Mouse (Mus musculus) heart, adult 2 months (tissue): ENCODE measurements around the gene Add1. TPM values are rescaled to one million over a fixed set of nuclear protein-coding genes. Genes with fewer than 3 reads are reported as not detected.

Experiments
- DNase-seq, 2 experiments: peaks; one replicate each; pipeline ENCODE4 v3.0.0; 2021
- H3K27ac ChIP-seq: fragments of 200-600 bp; 2 replicates; pipeline ENCODE4 v1.8.1; 2022
- H3K27me3 ChIP-seq: fragments of 200-500 bp; 2 replicates; pipeline ENCODE4 v1.6.1; 2012; ENCODE audit warnings: mild to moderate bottlenecking, low read length, inconsistent platforms, mixed read lengths; ENCODE audit not compliant: control insufficient read depth, insufficient read depth
- H3K36me3 ChIP-seq: fragments of 200-500 bp; 2 replicates; pipeline ENCODE4 v1.6.1; 2012; ENCODE audit warnings: low read length, inconsistent platforms; ENCODE audit not compliant: control insufficient read depth, insufficient read depth
- H3K4me1 ChIP-seq: fragments of 200-500 bp; 2 replicates; pipeline ENCODE4 v1.6.1; 2011; ENCODE audit warnings: low read length; ENCODE audit not compliant: control insufficient read depth, insufficient read depth
- H3K4me3 ChIP-seq: fragments of 200-600 bp; 2 replicates; pipeline ENCODE4 v1.8.1; 2022
- H3K79me2 ChIP-seq: fragments of 200-500 bp; replicated peaks from 2 replicates; pipeline ENCODE4 v1.6.1; 2012; ENCODE audit warnings: mild to moderate bottlenecking, inconsistent platforms, low read length, moderate library complexity, mixed read lengths; ENCODE audit not compliant: control insufficient read depth, insufficient read depth
- H3K9ac ChIP-seq: fragments of 200-500 bp; 2 replicates; pipeline ENCODE4 v1.6.1; 2012; ENCODE audit warnings: low read depth, mild to moderate bottlenecking, control low read depth, inconsistent platforms, low read length, mixed read lengths
- CTCF ChIP-seq: fragments of 200-600 bp; IDR thresholded peaks from 2 replicates; pipeline ENCODE4 v1.8.1; 2022; ENCODE audit warnings: antibody characterized with exemption, mild to moderate bottlenecking, moderate library complexity
- EP300 ChIP-seq: fragments of 200-500 bp; IDR thresholded peaks from 2 replicates; pipeline ENCODE4 v1.6.1; 2011; ENCODE audit warnings: low read depth, low read length, control low read depth; ENCODE audit not compliant: insufficient read depth
- POLR2A ChIP-seq: fragments of 200-500 bp; IDR thresholded peaks from 2 replicates; pipeline ENCODE4 v1.6.1; 2011; ENCODE audit warnings: mild to moderate bottlenecking, low read depth, low read length, control low read depth; ENCODE audit not compliant: insufficient read depth
- WGBS: fragments of 180-500 bp; shearing (Covaris S2); methylation state at CpG from one replicate; pipeline ENCODE4 v1.1.7; 2018; 5-methylcytosine and 5-hydroxymethylcytosine counted together
- intact Hi-C: fragments of 180-260 bp; cut with DNase I; formaldehyde crosslinking; loops from one replicate; pipeline ENCODE4 v1.15.1; 2025
- polyA plus RNA-seq: library from polyadenylated mRNA; depleted of rRNA; stranded (reverse); fragments of >200 nt; gene quantifications from 2 replicates; pipeline ENCODE4 v1.2.3, GENCODE M21; 2012
- total RNA-seq, 2 experiments: library from RNA; stranded (reverse); gene quantifications; 2 replicates each; pipeline ENCODE4 v1.2.3; 2021

Add1 gene
- total and polyA plus RNA-seq, 3 experiments: 116 to 129 (median 129) TPM

DNA sequence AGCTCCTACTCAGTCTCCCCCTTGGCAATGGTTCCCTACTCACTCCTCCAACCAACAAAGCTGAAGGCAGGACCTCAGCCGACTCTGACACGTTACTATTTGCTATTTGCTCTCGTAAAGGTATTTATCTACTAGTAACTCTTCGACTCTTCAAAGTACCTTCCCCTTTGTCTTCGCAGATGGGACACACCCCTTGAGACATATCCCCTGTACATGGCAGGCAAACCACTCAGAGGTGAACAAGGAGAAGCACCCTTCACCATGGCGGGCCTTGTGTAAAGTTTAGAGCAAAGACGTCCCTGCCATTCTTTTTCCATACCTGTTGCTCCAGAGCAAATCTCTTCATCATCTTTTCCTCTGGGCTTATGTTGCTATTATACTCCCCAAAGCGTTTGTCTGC lies 84.1 kb downstream of the Add1 start:
- H3K36me3 ChIP-seq: peaks cover 6% of the 10 kb centered on the region
- H3K9ac ChIP-seq: no peak overlapping the region
- no peaks in the 10 kb centered on the region for H3K79me2 ChIP-seq
- DNase-seq: no peak
- TF ChIP-seq CTCF: no peak
- no peak for TF ChIP-seq EP300
- no peak for TF ChIP-seq POLR2A
- 85% methylated on average over 8 of the region's 8 CpGs for WGBS
- intact Hi-C loops: no loop called here
- no peak overlapping the region for H3K27ac ChIP-seq
- H3K4me3 ChIP-seq: no peak overlapping the region
- peaks cover 2% of the 10 kb centered on the region for H3K4me1 ChIP-seq
- no peaks in the 10 kb centered on the region for H3K27me3 ChIP-seq

DNA sequence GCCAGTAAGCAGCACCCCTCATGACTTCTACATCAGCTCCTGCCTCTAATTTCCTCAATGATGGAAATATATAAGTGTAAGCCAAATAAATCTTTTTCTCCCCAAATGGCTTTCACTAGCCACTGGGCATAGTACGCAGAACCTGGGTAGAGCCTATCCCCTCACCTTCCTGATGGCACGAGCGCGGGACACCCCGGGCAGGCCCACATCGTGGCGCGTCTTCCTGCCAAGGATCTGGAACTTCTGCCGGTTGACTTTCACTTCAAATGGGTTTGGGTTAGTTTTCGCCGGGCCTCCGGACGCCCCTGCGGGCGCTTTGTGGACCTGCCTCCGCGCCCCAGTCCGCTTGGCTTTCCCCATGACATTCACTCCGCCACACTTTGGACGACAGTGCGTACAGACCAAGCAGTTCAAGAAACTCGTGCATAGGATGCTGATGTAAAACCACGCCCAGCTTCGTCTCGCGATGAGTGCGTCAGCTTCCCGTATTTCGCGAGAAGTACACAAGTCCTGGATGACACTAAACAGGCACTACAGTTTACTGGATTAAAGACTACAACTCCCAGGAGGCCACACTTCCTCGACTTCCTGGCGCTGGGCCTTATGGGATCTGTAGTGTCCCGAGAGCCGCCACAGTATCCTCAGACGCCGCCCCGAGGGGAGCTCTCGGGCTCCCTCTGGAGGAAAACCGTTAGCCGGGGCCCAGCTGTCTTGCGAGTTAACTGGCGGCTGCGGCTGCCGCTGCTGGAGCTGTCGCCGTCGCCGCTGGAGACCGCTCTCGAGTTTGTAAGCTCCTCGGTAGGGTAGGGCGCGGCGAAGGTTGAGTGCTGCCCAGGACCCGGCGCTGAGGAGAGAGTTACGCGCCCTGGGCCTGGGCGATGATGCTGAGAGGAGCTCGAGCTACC lies 86.5 kb downstream of the Add1 start, which contains the start of the genes Nop14 and Grk4:
Gene Nop14 (minus strand): TSS at position 463 of the 905 bp plus-strand sequence.
Gene Grk4 (plus strand): TSS at position 694 of the 905 bp plus-strand sequence.
- H3K79me2 ChIP-seq: no peaks in the 10 kb centered on the region
- TF ChIP-seq EP300 (peak; percentile 86), CTCF (no peak; the same call in none of the 2 replicates), POLR2A (peak; percentile 93)
- H3K36me3 ChIP-seq: peaks cover 6% of the 10 kb centered on the region; the same call in 1 of the 2 replicates
- intact Hi-C loops: loop anchor here (2.0 to 10.0 kb wide), 4 partner anchors 23 to 385 kb away; partner anchors contain the start of genes Fam193a, Hgfac, Htt and Mfsd10
- peak; percentile 96 to 100 for DNase-seq
- peaks cover 4% of the 10 kb centered on the region for H3K4me1 ChIP-seq
- H3K27me3 ChIP-seq: no peaks in the 10 kb centered on the region
- peak within 1 kb of the TSS; percentile 80 for H3K9ac ChIP-seq
- WGBS: under 1% methylated on average over 60 of the region's 60 CpGs
- H3K4me3 ChIP-seq: peak within 1 kb of the TSS; percentile 78
- peak within 1 kb of the TSS; percentile 86 for H3K27ac ChIP-seq

DNA sequence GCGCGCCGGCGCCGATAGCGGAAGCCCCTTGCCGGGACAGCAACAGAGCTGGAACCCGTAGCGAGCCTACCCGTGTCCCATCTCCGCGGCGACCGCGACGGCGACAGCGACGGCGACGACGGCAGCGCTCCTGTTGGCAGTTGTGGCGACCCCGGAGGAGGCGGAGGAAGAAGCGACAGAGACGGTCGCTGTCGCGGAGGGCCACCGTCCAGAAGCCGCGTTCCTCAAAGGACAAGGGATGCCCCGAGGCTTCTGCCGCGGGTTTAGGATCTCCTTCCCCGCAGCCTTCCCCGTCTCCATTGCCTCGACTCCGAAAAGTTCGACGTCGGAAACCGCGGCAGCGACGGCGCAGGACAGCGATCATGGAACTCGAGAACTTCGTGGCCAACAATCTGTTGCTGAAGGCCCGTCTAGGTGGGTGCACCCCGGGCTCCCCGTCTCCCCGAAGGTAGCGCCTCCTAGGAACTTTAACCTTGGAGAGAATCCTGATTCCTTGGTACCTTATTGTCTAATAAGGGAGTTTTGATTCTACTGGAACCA lies 87.2 kb downstream of the Add1 start:
- peaks cover 6% of the 10 kb centered on the region; the same call in 1 of the 2 replicates for H3K36me3 ChIP-seq
- no peaks in the 10 kb centered on the region for H3K27me3 ChIP-seq
- peak overlapping the region; percentile 80 for H3K9ac ChIP-seq
- DNase-seq: no peak
- H3K27ac ChIP-seq: peak overlapping the region; percentile 86
- no peak for TF ChIP-seq POLR2A
- TF ChIP-seq CTCF: no peak
- TF ChIP-seq EP300: no peak
- intact Hi-C loops: loop anchor here (2.0 to 10.0 kb wide), 4 partner anchors 24 to 384 kb away; partner anchors contain the start of genes Fam193a, Hgfac, Htt and Mfsd10
- peak overlapping the region; percentile 74 for H3K4me3 ChIP-seq
- under 1% methylated on average over 57 of the region's 57 CpGs for WGBS
- peaks cover 4% of the 10 kb centered on the region for H3K4me1 ChIP-seq
- H3K79me2 ChIP-seq: no peaks in the 10 kb centered on the region

DNA sequence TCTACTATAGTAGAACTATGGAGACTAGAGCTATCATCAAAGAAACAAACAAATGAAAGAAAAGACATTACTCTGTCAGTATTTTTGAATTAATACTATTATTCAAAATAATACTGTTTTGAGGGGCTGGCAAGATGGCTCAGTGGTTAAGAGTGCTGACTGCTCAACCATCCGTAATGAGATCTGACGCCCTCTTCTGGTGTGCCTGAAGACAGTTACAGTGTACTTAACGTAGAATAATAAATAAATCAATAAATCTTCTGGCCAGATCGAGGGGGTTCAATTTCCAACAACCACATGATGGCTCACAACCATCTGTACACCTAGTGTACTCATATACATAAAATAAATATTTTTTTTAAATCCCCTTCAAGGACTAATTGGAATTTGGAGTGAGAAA lies 88.4 kb downstream of the Add1 start:
- Histone ChIP-seq H3K4me1 (peaks cover 4% of the 10 kb centered on the region), H3K27me3 (no peaks in the 10 kb centered on the region), H3K9ac (no peak overlapping the region), H3K4me3 (no peak overlapping the region), H3K79me2 (no peaks in the 10 kb centered on the region), H3K27ac (no peak overlapping the region), H3K36me3 (peaks cover 6% of the 10 kb centered on the region; the same call in 1 of the 2 replicates)
- no peak for DNase-seq
- no peak for TF ChIP-seq EP300
- no peak for TF ChIP-seq POLR2A
- TF ChIP-seq CTCF: no peak
- intact Hi-C loops: loop anchor here (2.0 to 10.0 kb wide), 4 partner anchors 25 to 383 kb away; partner anchors contain the start of genes Fam193a, Hgfac, Htt and Mfsd10
- WGBS: 87% methylated on average over 4 of the region's 4 CpGs

DNA sequence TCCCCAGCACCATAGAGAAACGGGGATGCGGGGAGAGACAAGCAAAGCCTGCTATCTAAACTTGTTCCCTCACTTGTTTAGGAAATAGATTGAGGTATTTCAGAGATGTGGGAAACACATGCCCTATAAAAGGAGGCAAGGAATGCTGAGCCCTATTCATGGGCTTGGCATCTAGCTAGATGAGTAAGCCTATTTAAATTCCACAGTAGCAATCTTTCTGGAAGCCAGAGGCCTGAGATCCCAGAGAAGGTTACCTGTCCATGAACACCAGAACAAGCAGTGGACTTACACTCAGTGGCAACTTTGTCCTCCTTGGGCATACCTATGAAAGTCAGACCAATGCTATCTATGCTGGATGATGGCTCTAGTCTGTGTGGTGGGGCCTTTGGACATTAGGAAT lies 89.8 kb downstream of the Add1 start:
- 92% methylated on average over 2 of the region's 2 CpGs for WGBS
- Histone ChIP-seq H3K9ac (no peak overlapping the region), H3K4me1 (peaks cover 4% of the 10 kb centered on the region), H3K27me3 (no peaks in the 10 kb centered on the region), H3K79me2 (no peaks in the 10 kb centered on the region), H3K27ac (no peak overlapping the region), H3K4me3 (no peak overlapping the region), H3K36me3 (peaks cover 6% of the 10 kb centered on the region; the same call in 1 of the 2 replicates)
- TF ChIP-seq POLR2A: no peak
- TF ChIP-seq CTCF: no peak
- intact Hi-C loops: loop anchor here (5.0 to 10.0 kb wide), 3 partner anchors 99 to 382 kb away; partner anchors contain the start of genes Fam193a, Hgfac and Htt
- DNase-seq: no peak
